Mouse (Mus musculus) lung, adult 2 months (tissue): ENCODE measurements around the gene Smad6.

Source experiments
- CTCF ChIP-seq: fragments of 200-500 bp; IDR thresholded peaks from 2 replicates; pipeline ENCODE4 v1.5.1; 2011; ENCODE audit warnings: mild to moderate bottlenecking, low read length, control low read depth; ENCODE audit not compliant: insufficient read depth
- POLR2A ChIP-seq: fragments of 200-500 bp; IDR thresholded peaks from 2 replicates; pipeline ENCODE4 v1.6.1; 2011; ENCODE audit warnings: low read depth, mild to moderate bottlenecking, control low read depth, low read length, borderline replicate concordance; ENCODE audit errors: extremely low read depth

GRCm38 (mm10) chr9:63993256-63993655 lies 28.6 kb downstream of the Smad6 start:
- TF ChIP-seq CTCF (no peak), POLR2A (no peak)
